Mouse (Mus musculus) gastrocnemius, postnatal 14 days (tissue): ENCODE results near the gene Tmem255a. TPM values are rescaled to one million over a fixed set of nuclear protein-coding genes. Genes with fewer than 3 reads are reported as not detected.
A peak's percentile ranks its signal among the peaks of the same experiment; 100 is the strongest.
"Not testable (repeated sequence)": the region's sequence is repeated elsewhere in the genome, so short reads cannot be mapped to it uniquely, and the experiment has no call there.

Experiments
- DNase-seq: peaks from one replicate; pipeline ENCODE4 v3.0.0; 2021; ENCODE audit warnings: mixed read lengths
- intact Hi-C: fragments of 180-260 bp; cut with DNase I; formaldehyde crosslinking; loops from one replicate; pipeline ENCODE4 v1.15.1; 2025; ENCODE audit warnings: low total_unique reads
- microRNA-seq, 2 experiments: library from miRNA; unstranded; fragments of <30 nt; microRNA quantifications; one replicate each; pipeline ENCODE4 v1.2.0; 2021
- total RNA-seq, 2 experiments: library from RNA; stranded (reverse); gene quantifications; 2 replicates each; pipeline ENCODE4 v1.2.3; 2021

The Tmem255a gene
- total RNA-seq, 2 experiments from 2014 or later = 2.8 to 4.4 TPM

GRCm38 (mm10) chrX:38180656-38181607 lies 71.3 kb downstream of the Tmem255a start:
- no peak for DNase-seq

GRCm38 (mm10) chrX:38179891-38180310 lies 72.3 kb downstream of the Tmem255a start:
- DNase-seq = peak; percentile 16
- intact Hi-C loops = not testable (repeated sequence)

More at GRCm38 (mm10) chrX:38180656-38181607, 71.3 kb downstream of the Tmem255a start:
- intact Hi-C loops = no loop called here

GRCm38 (mm10) chrX:38166592-38166991 lies 85.6 kb downstream of the Tmem255a start:
- DNase-seq = no peak
- intact Hi-C loops = no loop called here

- intact Hi-C loops = no loop called here
- no peak for DNase-seq
Observed at GRCm38 (mm10) chrX:38166064-38166463, 86.2 kb downstream of the Tmem255a start.

GRCm38 (mm10) chrX:38165315-38165714 lies 86.9 kb downstream of the Tmem255a start:
- no peak for DNase-seq
- intact Hi-C loops = no loop called here

- intact Hi-C loops = no loop called here
Observed at GRCm38 (mm10) chrX:38159097-38159496, 93.1 kb downstream of the Tmem255a start.

More at GRCm38 (mm10) chrX:38159097-38159496, 93.1 kb downstream of the Tmem255a start:
- no peak for DNase-seq

Small RNA genes within 50 kb of the gene (microRNA-seq; reads per million reads assigned to microRNA genes)
- gene Mir3110 = 0 to 0.50 reads per million in 2 experiments

Other genes starting within 250 kb of the Tmem255a start
- not detected for gene Btg1-ps1, start 233.6 kb downstream of the Tmem255a start, total RNA-seq
- not detected for gene Btg1-ps2, start 209.3 kb downstream of the Tmem255a start, total RNA-seq
- not detected for gene Rhox10, start 186.0 kb downstream of the Tmem255a start, total RNA-seq
- not detected for gene Rhox11, start 167.3 kb downstream of the Tmem255a start, total RNA-seq
- gene Rhox12, start 141.5 kb downstream of the Tmem255a start, total RNA-seq = not detected
- gene Rhox13, start 131.2 kb downstream of the Tmem255a start, total RNA-seq = not detected
- gene Zbtb33, start 62.6 kb downstream of the Tmem255a start, total RNA-seq = 1 to 10 TPM; 6.8 to 7.3 TPM
- gene Atp1b4, start 63.7 kb upstream of the Tmem255a start, total RNA-seq = 10 to 100 TPM; 69.2 to 90.6 TPM
- 10 to 100 TPM; 77.5 to 84.6 TPM for gene Lamp2, start 204.0 kb upstream of the Tmem255a start, total RNA-seq